Mouse (Mus musculus): Measurements from ENCODE around the gene Kdm2b. TPM values are rescaled to one million over a fixed set of nuclear protein-coding genes. Genes with fewer than 3 reads are reported as not detected.

The Kdm2b gene
- polyA plus RNA-seq, 1 experiment from 2014 or later: 31.0 TPM

- Histone ChIP-seq H3K27ac (replicated peaks; ENCODE audit: low read depth, low read length) (no peak overlapping the region), H3K9me3 (ENCODE audit: control insufficient read depth, low read length) (no peaks in the 10 kb centered on the region), H3K27me3 (replicated peaks; ENCODE audit: control insufficient read depth, insufficient read depth, low read length) (no peaks in the 10 kb centered on the region), H3K4me1 (ENCODE audit: control insufficient read depth, insufficient read depth, low read length) (no peaks in the 10 kb centered on the region), H3K9ac (ENCODE audit: low read depth, low read length) (no peak overlapping the region), H3K4me3 (ENCODE audit: low read depth, low read length) (no peak overlapping the region), H3K4me2 (ENCODE audit: low read depth, low read length) (no peak overlapping the region), H3K36me3 (ENCODE audit: control insufficient read depth, insufficient read depth, low read length) (peaks cover 76% of the 10 kb centered on the region)
- DNase-seq (ENCODE audit: low spot score) (no peak), ATAC-seq (ENCODE audit: low read depth) (no peak)
- 73% methylated on average over 2 of the region's 2 CpGs for WGBS
Observed at GRCm38 (mm10) chr5:122873573-122873972, 116.0 kb downstream of the Kdm2b start.

DNA sequence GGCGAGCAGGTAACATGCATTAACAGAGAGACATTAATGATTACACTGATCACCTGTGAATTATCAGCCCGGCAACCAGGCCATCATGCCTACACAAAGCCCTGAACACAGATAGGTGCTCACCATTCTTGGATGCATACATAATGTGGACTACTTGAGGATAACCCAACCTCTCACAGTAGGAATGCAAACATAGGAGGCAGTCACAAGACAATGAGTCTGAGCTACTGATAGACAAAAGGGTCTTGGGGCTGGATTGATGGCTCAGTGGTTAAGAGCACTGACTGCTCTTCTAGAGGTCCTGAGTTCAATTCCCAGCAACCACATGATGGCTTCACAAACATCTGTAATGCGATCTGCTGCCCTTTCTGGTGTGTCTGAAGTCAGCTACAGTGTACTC, 117.0 kb downstream of the Kdm2b start:
- Histone ChIP-seq H3K4me1 (ENCODE audit: control insufficient read depth, insufficient read depth, low read length) (no peaks in the 10 kb centered on the region), H3K9me3 (ENCODE audit: control insufficient read depth, low read length) (no peaks in the 10 kb centered on the region), H3K4me2 (ENCODE audit: low read depth, low read length) (no peak overlapping the region), H3K27me3 (replicated peaks; ENCODE audit: control insufficient read depth, insufficient read depth, low read length) (no peaks in the 10 kb centered on the region), H3K36me3 (ENCODE audit: control insufficient read depth, insufficient read depth, low read length) (peaks cover 76% of the 10 kb centered on the region), H3K9ac (ENCODE audit: low read depth, low read length) (no peak overlapping the region), H3K27ac (replicated peaks; ENCODE audit: low read depth, low read length) (no peak overlapping the region), H3K4me3 (ENCODE audit: low read depth, low read length) (no peak overlapping the region)
- ATAC-seq (ENCODE audit: low read depth) (no peak), DNase-seq (ENCODE audit: low spot score) (no peak)
- WGBS: 88% methylated on average over 3 of the region's 3 CpGs

DNA sequence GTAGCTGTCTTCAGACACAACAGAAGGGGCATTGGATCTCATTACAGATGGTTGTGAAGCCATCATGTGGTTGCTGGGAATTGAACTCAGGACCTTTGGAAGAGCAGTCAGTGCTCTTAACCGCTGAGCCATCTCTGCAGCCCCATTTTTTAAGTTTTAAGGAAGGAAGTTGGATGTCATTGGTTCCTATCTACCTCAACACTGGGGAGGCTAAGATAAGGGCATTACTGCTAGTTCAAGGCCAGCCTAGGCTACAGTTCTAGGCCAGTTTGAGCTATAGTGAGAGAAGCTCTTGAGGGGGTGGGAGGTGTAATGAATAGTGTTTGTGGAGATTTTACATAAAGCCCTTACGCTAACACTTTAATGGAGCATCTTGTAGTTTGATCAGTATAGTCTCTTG, 126.6 kb downstream of the Kdm2b start:
- H3K27me3 ChIP-seq (replicated peaks; ENCODE audit: control insufficient read depth, insufficient read depth, low read length): no peaks in the 10 kb centered on the region
- peaks cover 62% of the 10 kb centered on the region for H3K36me3 ChIP-seq (ENCODE audit: control insufficient read depth, insufficient read depth, low read length)
- DNase-seq (ENCODE audit: low spot score) (no peak), ATAC-seq (ENCODE audit: low read depth) (no peak)
- H3K9ac ChIP-seq (ENCODE audit: low read depth, low read length): no peak overlapping the region
- H3K4me1 ChIP-seq (ENCODE audit: control insufficient read depth, insufficient read depth, low read length): no peaks in the 10 kb centered on the region
- H3K4me2 ChIP-seq (ENCODE audit: low read depth, low read length): no peak overlapping the region
- H3K4me3 ChIP-seq (ENCODE audit: low read depth, low read length): no peak overlapping the region
- no peaks in the 10 kb centered on the region for H3K9me3 ChIP-seq (ENCODE audit: control insufficient read depth, low read length)
- H3K27ac ChIP-seq (replicated peaks; ENCODE audit: low read depth, low read length): no peak overlapping the region
- WGBS: 93% methylated on average over 2 of the region's 2 CpGs

- no peak for ATAC-seq (ENCODE audit: low read depth)
- no peaks in the 10 kb centered on the region for H3K9me3 ChIP-seq (ENCODE audit: control insufficient read depth, low read length)
- peaks cover 9% of the 10 kb centered on the region; the same call in 1 of the 2 replicates for H3K4me1 ChIP-seq (ENCODE audit: control insufficient read depth, insufficient read depth, low read length)
- no peak for DNase-seq (ENCODE audit: low spot score)
- H3K9ac ChIP-seq (ENCODE audit: low read depth, low read length): no peak overlapping the region
- WGBS: 80% methylated on average over 3 of the region's 3 CpGs
- H3K36me3 ChIP-seq (ENCODE audit: control insufficient read depth, insufficient read depth, low read length): 0 out of 2 replicates have a peak, but pooled peaks cover 15% of the 10 kb centered on the region
- H3K27me3 ChIP-seq (replicated peaks; ENCODE audit: control insufficient read depth, insufficient read depth, low read length): no peaks in the 10 kb centered on the region
- no peak overlapping the region for H3K4me3 ChIP-seq (ENCODE audit: low read depth, low read length)
- H3K27ac ChIP-seq (replicated peaks; ENCODE audit: low read depth, low read length): no peak overlapping the region
- no peak overlapping the region for H3K4me2 ChIP-seq (ENCODE audit: low read depth, low read length)
Observed at GRCm38 (mm10) chr5:122855858-122856257, 133.8 kb downstream of the Kdm2b start.

GRCm38 (mm10) chr5:122852611-122853010, 137.0 kb downstream of the Kdm2b start:
- no peak overlapping the region for H3K4me2 ChIP-seq (ENCODE audit: low read depth, low read length)
- H3K27me3 ChIP-seq (replicated peaks; ENCODE audit: control insufficient read depth, insufficient read depth, low read length): no peaks in the 10 kb centered on the region
- H3K4me3 ChIP-seq (ENCODE audit: low read depth, low read length): no peak overlapping the region
- peaks cover 11% of the 10 kb centered on the region; the same call in 1 of the 2 replicates for H3K4me1 ChIP-seq (ENCODE audit: control insufficient read depth, insufficient read depth, low read length)
- no peak overlapping the region for H3K9ac ChIP-seq (ENCODE audit: low read depth, low read length)
- 81% methylated on average over 2 of the region's 2 CpGs for WGBS
- no peak for DNase-seq (ENCODE audit: low spot score)
- no peak for ATAC-seq (ENCODE audit: low read depth)
- H3K9me3 ChIP-seq (ENCODE audit: control insufficient read depth, low read length): no peaks in the 10 kb centered on the region
- H3K36me3 ChIP-seq (ENCODE audit: control insufficient read depth, insufficient read depth, low read length): 0 out of 2 replicates have a peak, but pooled peaks cover 12% of the 10 kb centered on the region
- no peak overlapping the region for H3K27ac ChIP-seq (replicated peaks; ENCODE audit: low read depth, low read length)

GRCm38 (mm10) chr5:122850319-122851002, 139.2 kb downstream of the Kdm2b start:
- ATAC-seq (ENCODE audit: low read depth) (peak; percentile 84), DNase-seq (ENCODE audit: low spot score) (no peak)
- H3K4me2 ChIP-seq (ENCODE audit: low read depth, low read length): peak overlapping the region; percentile 68
- H3K4me1 ChIP-seq (ENCODE audit: control insufficient read depth, insufficient read depth, low read length): peaks cover 11% of the 10 kb centered on the region; the same call in 1 of the 2 replicates
- peak overlapping the region; percentile 87 for H3K4me3 ChIP-seq (ENCODE audit: low read depth, low read length)
- H3K9me3 ChIP-seq (ENCODE audit: control insufficient read depth, low read length): no peaks in the 10 kb centered on the region
- peak overlapping the region; percentile 95 for H3K9ac ChIP-seq (ENCODE audit: low read depth, low read length)
- no peaks in the 10 kb centered on the region for H3K27me3 ChIP-seq (replicated peaks; ENCODE audit: control insufficient read depth, insufficient read depth, low read length)
- WGBS: under 1% methylated on average over 26 of the region's 38 CpGs
- H3K27ac ChIP-seq (replicated peaks; ENCODE audit: low read depth, low read length): peak overlapping the region; percentile 91
- H3K36me3 ChIP-seq (ENCODE audit: control insufficient read depth, insufficient read depth, low read length): 0 out of 2 replicates have a peak, but pooled peaks cover 5% of the 10 kb centered on the region

DNA sequence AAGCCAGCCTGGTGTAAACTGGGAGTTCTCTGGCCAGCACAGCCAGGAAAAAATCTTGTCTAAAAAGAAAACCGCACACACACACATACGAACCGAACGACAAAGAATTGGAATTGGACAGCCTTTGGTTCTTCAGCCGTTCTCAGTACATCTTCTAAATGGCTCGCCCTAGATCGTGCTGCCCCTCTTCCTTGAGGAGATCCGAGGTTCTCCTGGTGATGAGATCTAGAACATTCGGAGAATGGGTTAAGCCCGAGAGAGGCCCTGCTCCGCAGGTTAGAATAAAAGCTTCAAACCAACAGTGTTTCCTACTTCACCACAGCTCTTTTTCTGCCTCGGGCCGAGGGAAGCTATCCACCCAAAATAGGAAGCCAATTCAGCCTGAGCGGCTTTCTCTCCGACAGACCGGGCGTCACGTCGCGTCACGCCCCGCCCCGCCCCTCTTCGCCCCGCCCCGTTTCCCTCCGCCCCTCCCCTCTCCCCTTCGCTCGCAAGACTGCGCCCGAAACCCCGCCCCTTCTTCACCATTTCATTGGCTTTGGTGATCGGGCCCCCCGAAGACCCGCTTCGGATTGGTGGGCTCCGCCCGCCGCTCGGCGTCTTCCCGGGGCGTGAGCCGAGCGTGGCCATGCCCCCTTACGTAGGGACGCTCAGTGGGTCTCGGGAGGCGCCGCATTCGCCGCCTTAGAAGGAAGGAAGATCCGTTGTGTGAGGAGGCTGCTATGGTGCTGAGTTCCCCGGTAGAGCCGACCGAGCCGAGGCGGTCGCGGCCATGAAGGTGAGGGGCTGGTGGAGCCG, 139.9 kb downstream of the Kdm2b start, which contains the start of gene Rnf34:
TSS of gene Rnf34 (plus strand) at position 528 of the 798 bp plus-strand sequence.
- H3K4me3 ChIP-seq (ENCODE audit: low read depth, low read length): peak within 1 kb of the TSS; percentile 87
- no peaks in the 10 kb centered on the region for H3K9me3 ChIP-seq (ENCODE audit: control insufficient read depth, low read length)
- ATAC-seq (ENCODE audit: low read depth) (peak; percentile 99), DNase-seq (ENCODE audit: low spot score) (peak; percentile 100)
- WGBS: under 1% methylated on average over 41 of the region's 61 CpGs
- peak within 1 kb of the TSS; percentile 68 for H3K4me2 ChIP-seq (ENCODE audit: low read depth, low read length)
- peak within 1 kb of the TSS; percentile 95 for H3K9ac ChIP-seq (ENCODE audit: low read depth, low read length)
- H3K27me3 ChIP-seq (replicated peaks; ENCODE audit: control insufficient read depth, insufficient read depth, low read length): no peaks in the 10 kb centered on the region
- H3K36me3 ChIP-seq (ENCODE audit: control insufficient read depth, insufficient read depth, low read length): 0 out of 2 replicates have a peak, but pooled peaks cover 5% of the 10 kb centered on the region
- H3K4me1 ChIP-seq (ENCODE audit: control insufficient read depth, insufficient read depth, low read length): peaks cover 11% of the 10 kb centered on the region; the same call in 1 of the 2 replicates
- H3K27ac ChIP-seq (replicated peaks; ENCODE audit: low read depth, low read length): peak within 1 kb of the TSS; percentile 91

DNA sequence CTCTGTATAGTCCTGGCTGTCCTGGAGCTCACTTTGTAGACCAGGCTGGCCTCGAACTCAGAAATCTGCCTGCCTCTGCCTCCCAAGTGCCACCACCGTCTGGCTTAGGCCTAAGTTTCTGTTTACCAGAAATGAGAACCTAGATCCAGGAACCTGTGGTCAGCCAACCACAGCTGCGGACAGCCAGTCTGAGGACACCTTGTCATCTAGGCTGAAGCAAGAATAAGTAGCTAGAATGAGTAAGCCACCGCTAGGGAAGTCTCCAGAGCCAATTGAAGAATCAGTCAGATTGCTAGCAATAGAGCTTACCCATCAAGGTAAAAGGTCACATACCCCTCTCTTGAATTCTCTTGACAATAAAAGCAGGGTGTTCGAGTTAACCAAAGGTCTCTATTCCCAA, 145.8 kb downstream of the Kdm2b start:
- 87% methylated on average over 5 of the region's 5 CpGs for WGBS
- Histone ChIP-seq H3K36me3 (ENCODE audit: control insufficient read depth, insufficient read depth, low read length) (no peaks in the 10 kb centered on the region), H3K4me3 (ENCODE audit: low read depth, low read length) (no peak overlapping the region), H3K27me3 (replicated peaks; ENCODE audit: control insufficient read depth, insufficient read depth, low read length) (no peaks in the 10 kb centered on the region), H3K4me1 (ENCODE audit: control insufficient read depth, insufficient read depth, low read length) (no peaks in the 10 kb centered on the region), H3K27ac (replicated peaks; ENCODE audit: low read depth, low read length) (no peak overlapping the region), H3K4me2 (ENCODE audit: low read depth, low read length) (no peak overlapping the region), H3K9me3 (ENCODE audit: control insufficient read depth, low read length) (no peaks in the 10 kb centered on the region), H3K9ac (ENCODE audit: low read depth, low read length) (no peak overlapping the region)
- ATAC-seq (ENCODE audit: low read depth): no peak
- no peak for DNase-seq (ENCODE audit: low spot score)
